8 mouse cellular contexts compared by ENCODE assay signal in genomic region chr9:20466761-20467442, GRCm38 (mm10). TPM values are rescaled to one million over a fixed set of nuclear protein-coding genes. Genes with fewer than 3 reads are reported as not detected.
A peak's percentile ranks its signal among the peaks of the same experiment; 100 is the strongest.
DNase-seq lines count a peak whose midpoint lies in the region; ATAC-seq and TF ChIP-seq lines count a peak whose summit lies in the region.

No protein-coding gene starts in this region.

- no peak overlapping the region for H3K27ac ChIP-seq in forebrain, postnatal 0 days (ENCODE audit: low read depth, low read length)
- H3K27ac ChIP-seq in intestine, postnatal 0 days (ENCODE audit: low read depth, low read length): no peak overlapping the region
- H3K27ac ChIP-seq in limb, embryonic 10.5 days: no peak overlapping the region
- no peak overlapping the region for H3K27ac ChIP-seq in midbrain, embryonic 15.5 days

- 54% methylated on average over 7 of the region's 7 CpGs for WGBS in forebrain, postnatal 0 days
- WGBS in intestine, postnatal 0 days: 53% methylated on average over 7 of the region's 7 CpGs
- 56% methylated on average over 7 of the region's 7 CpGs for WGBS in limb, embryonic 10.5 days
- 58% methylated on average over 7 of the region's 7 CpGs for WGBS in midbrain, embryonic 15.5 days

- no peak overlapping the region for H3K4me2 ChIP-seq in forebrain, postnatal 0 days (ENCODE audit: low read depth)
- H3K4me2 ChIP-seq in intestine, postnatal 0 days (replicated peaks; ENCODE audit: low read depth): no peak overlapping the region
- H3K4me2 ChIP-seq in midbrain, embryonic 15.5 days: no peak overlapping the region

- peak; percentile 89 for TF ChIP-seq CTCF in forebrain, postnatal 0 days (IDR thresholded peaks at IDR 0.05; ENCODE audit: low read depth)
- peak; percentile 91 for TF ChIP-seq CTCF in intestine, postnatal 0 days (IDR thresholded peaks at IDR 0.05; ENCODE audit: low read depth)

- no peak overlapping the region for H3K9ac ChIP-seq in forebrain, postnatal 0 days
- H3K9ac ChIP-seq in intestine, postnatal 0 days (ENCODE audit: low read depth, low read length): no peak overlapping the region
- H3K9ac ChIP-seq in midbrain, embryonic 15.5 days: no peak overlapping the region

- no peaks in the 10 kb centered on the region for H3K27me3 ChIP-seq in forebrain, postnatal 0 days (ENCODE audit: insufficient read depth, low read length)
- H3K27me3 ChIP-seq in intestine, postnatal 0 days (replicated peaks; ENCODE audit: control insufficient read depth, insufficient read depth, low read length): no peaks in the 10 kb centered on the region
- H3K27me3 ChIP-seq in limb, embryonic 10.5 days (ENCODE audit: low read depth, poor library complexity, severe bottlenecking): no peaks in the 10 kb centered on the region
- H3K27me3 ChIP-seq in midbrain, embryonic 15.5 days (replicated peaks): peaks cover 4% of the 10 kb centered on the region; the same call in 1 of the 2 replicates

- ATAC-seq in forebrain, postnatal 0 days: peak; percentile 78
- peak; percentile 64 for ATAC-seq in intestine, postnatal 0 days
- ATAC-seq in midbrain, embryonic 15.5 days (replicated peaks): peak; percentile 60

- H3K36me3 ChIP-seq in forebrain, postnatal 0 days (ENCODE audit: insufficient read depth): peaks cover 31% of the 10 kb centered on the region
- peaks cover 29% of the 10 kb centered on the region for H3K36me3 ChIP-seq in intestine, postnatal 0 days (ENCODE audit: control insufficient read depth, insufficient read depth)
- H3K36me3 ChIP-seq in limb, embryonic 10.5 days: peaks cover 33% of the 10 kb centered on the region
- peaks cover 34% of the 10 kb centered on the region for H3K36me3 ChIP-seq in midbrain, embryonic 15.5 days (replicated peaks)

- DNase-seq in left cerebral cortex, adult 11 months (ENCODE audit: low spot score): peak; percentile 31
- DNase-seq in left cerebral cortex, adult 8-10 months (ENCODE audit: low spot score in 2 of 2): no peak
- peak; percentile 68 to 75 for DNase-seq in cerebellum, adult 18-20 months
- DNase-seq in forebrain, postnatal 0 days: peak; percentile 86
- peak; percentile 47 for DNase-seq in limb, embryonic 10.5 days (ENCODE audit: low spot score)
- peak; percentile 22 for DNase-seq in telencephalon, adult 2 months (ENCODE audit: low read depth, low spot score)

- H3K4me3 ChIP-seq in forebrain, postnatal 0 days (ENCODE audit: low read depth, low read length): no peak overlapping the region
- H3K4me3 ChIP-seq in intestine, postnatal 0 days (ENCODE audit: low read depth, low read length): no peak overlapping the region
- H3K4me3 ChIP-seq in limb, embryonic 10.5 days: no peak overlapping the region
- H3K4me3 ChIP-seq in midbrain, embryonic 15.5 days: no peak overlapping the region

- no peaks in the 10 kb centered on the region for H3K9me3 ChIP-seq in forebrain, postnatal 0 days (ENCODE audit: low read length)
- H3K9me3 ChIP-seq in intestine, postnatal 0 days (ENCODE audit: control insufficient read depth): peaks cover 13% of the 10 kb centered on the region
- peaks cover 9% of the 10 kb centered on the region; the same call in 1 of the 2 replicates for H3K9me3 ChIP-seq in limb, embryonic 10.5 days (replicated peaks)
- no peaks in the 10 kb centered on the region for H3K9me3 ChIP-seq in midbrain, embryonic 15.5 days

- no peaks in the 10 kb centered on the region for H3K4me1 ChIP-seq in forebrain, postnatal 0 days (ENCODE audit: insufficient read depth)
- no peaks in the 10 kb centered on the region for H3K4me1 ChIP-seq in intestine, postnatal 0 days (replicated peaks; ENCODE audit: control insufficient read depth, insufficient read depth, low read length)
- H3K4me1 ChIP-seq in limb, embryonic 10.5 days: no peaks in the 10 kb centered on the region
- no peaks in the 10 kb centered on the region for H3K4me1 ChIP-seq in midbrain, embryonic 15.5 days

RNA-seq across cellular contexts. Expression of gene Zfp26, which starts 6.9 kb away (rescaled TPM):
- 10 to 100 TPM; 25.2 to 30.1 (median 26.4) TPM for total RNA-seq in left cerebral cortex, adult 8-10 months (2022)
- 35.3 and 40.6 TPM in 2 replicates for total RNA-seq in forebrain, postnatal 0 days (2014; rRNA removed)
- 6.3 and 9.2 TPM in 2 replicates for polyA plus RNA-seq in forebrain, postnatal 0 days (2015; fragmentation: Nextera tagmentation; extraction: Ambion mirVana)
- 5.3 and 5.6 TPM in 2 replicates for polyA plus RNA-seq in intestine, postnatal 0 days (2015; fragmentation: Nextera tagmentation; extraction: Ambion mirVana)
- 21.1 and 26.7 TPM in 2 replicates for polyA plus RNA-seq in limb, embryonic 10.5 days (2016; fragmentation: Nextera tagmentation; extraction: Ambion mirVana)
- polyA plus RNA-seq in midbrain, embryonic 15.5 days (2015; fragmentation: Nextera tagmentation; extraction: Ambion mirVana): 13.9 and 15.8 TPM in 2 replicates

RNA-seq across cellular contexts. Expression of gene Zfp426, which starts 25.6 kb away (rescaled TPM):
- total RNA-seq in left cerebral cortex, adult 8-10 months (2022): 10 to 100 TPM; 24.8 to 29.0 (median 24.8) TPM
- total RNA-seq in forebrain, postnatal 0 days (2014; rRNA removed): 51.8 and 54.2 TPM in 2 replicates
- polyA plus RNA-seq in forebrain, postnatal 0 days (2015; fragmentation: Nextera tagmentation; extraction: Ambion mirVana): 18.9 and 22.0 TPM in 2 replicates
- 8.5 and 9.4 TPM in 2 replicates for polyA plus RNA-seq in intestine, postnatal 0 days (2015; fragmentation: Nextera tagmentation; extraction: Ambion mirVana)
- polyA plus RNA-seq in limb, embryonic 10.5 days (2016; fragmentation: Nextera tagmentation; extraction: Ambion mirVana): 17.7 and 23.6 TPM in 2 replicates
- 30.7 and 31.0 TPM in 2 replicates for polyA plus RNA-seq in midbrain, embryonic 15.5 days (2015; fragmentation: Nextera tagmentation; extraction: Ambion mirVana)

RNA-seq across cellular contexts. Expression of gene Zfp266, which starts 54.3 kb away (rescaled TPM):
- total RNA-seq in left cerebral cortex, adult 8-10 months (2022): 10 to 100 TPM; 38.8 to 52.8 (median 43.8) TPM
- 123 and 156 TPM in 2 replicates for total RNA-seq in forebrain, postnatal 0 days (2014; rRNA removed)
- polyA plus RNA-seq in forebrain, postnatal 0 days (2015; fragmentation: Nextera tagmentation; extraction: Ambion mirVana): 44.3 and 57.1 TPM in 2 replicates
- polyA plus RNA-seq in intestine, postnatal 0 days (2015; fragmentation: Nextera tagmentation; extraction: Ambion mirVana): 17.5 and 22.1 TPM in 2 replicates
- polyA plus RNA-seq in limb, embryonic 10.5 days (2016; fragmentation: Nextera tagmentation; extraction: Ambion mirVana): 128 and 162 TPM in 2 replicates
- polyA plus RNA-seq in midbrain, embryonic 15.5 days (2015; fragmentation: Nextera tagmentation; extraction: Ambion mirVana): 117 and 124 TPM in 2 replicates

Comparison
In these comparisons a context has a peak if more than half of its experiments do, and no peak if none do; other contexts are left out.
1. DNase-seq: peak in left cerebral cortex, adult 11 months (single experiment), cerebellum, adult 18-20 months (2 of 2), forebrain, postnatal 0 days (single experiment), limb, embryonic 10.5 days (single experiment) and telencephalon, adult 2 months (single experiment); none in left cerebral cortex, adult 8-10 months (0 of 2).
2. Peak in every context shown above with its lines, with median percentiles within 50 percentile points of each other: ATAC-seq.